Mouse (Mus musculus): Measurements from ENCODE around the gene Vps13c.

- no peak for TF ChIP-seq CTCF (IDR thresholded peaks at IDR 0.05; ENCODE audit: low read depth, low read length)
- TF ChIP-seq POLR2A (IDR thresholded peaks at IDR 0.05; ENCODE audit: borderline replicate concordance, low read depth, low read length): no peak
Observed at GRCm38 (mm10) chr9:67847606-67848005, 7.4 kb downstream of the Vps13c start.

Measured in bone marrow macrophage, adult 2 months (primary cell).